Mouse (Mus musculus) brain, adult 2 months (tissue): ENCODE measurements at regions not wholly inside any gene's neighbourhood (a gene's known extent, or its start where the extent isn't known, plus 50 kb on each side); places are given as distances from the start of the nearest gene placed in this dataset.

Experiments used
- DNase-seq: peaks from one replicate; pipeline ENCODE4 v3.0.0; 2011; ENCODE audit warnings: low read depth, low spot score

DNA sequence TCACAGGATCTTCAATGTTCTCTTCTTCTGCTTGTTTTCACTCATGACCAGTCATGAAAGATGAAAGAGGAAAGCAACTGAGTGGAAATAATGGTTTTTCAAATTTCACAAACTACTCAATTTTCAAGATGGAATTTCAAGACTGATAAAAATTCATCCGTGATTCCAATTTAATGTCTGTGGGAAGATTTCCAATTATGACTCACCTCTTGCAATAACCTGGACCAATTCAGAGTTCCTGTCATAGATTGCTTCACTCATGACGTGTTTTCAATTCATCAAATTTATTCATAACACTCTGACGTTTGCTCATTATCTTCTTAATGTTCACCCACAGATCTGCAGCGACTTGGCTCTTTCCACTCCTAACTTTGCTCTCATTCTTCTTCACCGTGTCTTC lies 829.2 kb upstream of the Mdga2 start:
- DNase-seq = peak; percentile 16

DNA sequence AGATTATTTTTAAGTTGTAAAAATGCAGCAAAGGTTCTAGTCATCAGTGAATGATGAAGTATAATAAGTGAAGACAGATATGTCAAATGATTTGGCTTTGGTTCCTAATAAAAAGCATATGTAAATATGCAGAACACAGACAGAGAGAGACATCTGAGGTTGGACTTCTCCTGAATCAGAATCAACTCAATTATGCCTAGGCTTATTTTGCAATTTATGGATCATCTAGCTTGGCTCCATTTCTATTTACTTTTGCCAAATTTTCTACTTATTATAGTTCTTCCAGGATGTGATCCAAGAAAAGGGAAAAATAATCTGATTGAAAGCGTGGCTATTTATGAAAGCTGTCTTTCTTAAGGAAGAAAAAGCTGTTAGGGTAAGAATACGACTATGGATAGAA lies 823.3 kb upstream of the Mdga2 start:
- peak; percentile 14 for DNase-seq
